Mouse (Mus musculus) forebrain, embryonic 11.5 days (tissue): ENCODE measurements around the gene Sec61a2. TPM values are rescaled to one million over a fixed set of nuclear protein-coding genes. Genes with fewer than 3 reads are reported as not detected.

Experiments
- ATAC-seq: fragments of 200-750 bp; cut with Nextera tagmentation; replicated peaks from 2 replicates; pipeline ENCODE4 v1.8.0; 2017; ENCODE audit warnings: moderate TSS enrichment; ENCODE audit not compliant: low FRiP score
- DNase-seq: peaks from one replicate; pipeline ENCODE4 v3.0.0-alpha.2; 2017; ENCODE audit warnings: low spot score
- H3K27ac ChIP-seq: fragments of 300-500 bp; sonication (generic); 2 replicates; pipeline ENCODE4 v1.5.1; 2014; ENCODE audit warnings: low read depth, low read length
- H3K27me3 ChIP-seq: fragments of 300-500 bp; sonication (generic); 2 replicates; pipeline ENCODE4 v1.6.1; 2014; ENCODE audit warnings: mild to moderate bottlenecking, low read length, mixed read lengths; ENCODE audit not compliant: control insufficient read depth, insufficient read depth
- H3K36me3 ChIP-seq: fragments of 300-500 bp; sonication (generic); 2 replicates; pipeline ENCODE4 v1.6.1; 2014; ENCODE audit warnings: mild to moderate bottlenecking, low read length, moderate library complexity, mixed read lengths; ENCODE audit not compliant: control insufficient read depth, insufficient read depth
- H3K4me1 ChIP-seq: fragments of 300-500 bp; sonication (generic); replicated peaks from 2 replicates; pipeline ENCODE4 v1.6.1; 2014; ENCODE audit warnings: low read length, mixed read lengths; ENCODE audit not compliant: control insufficient read depth, insufficient read depth
- H3K4me2 ChIP-seq: fragments of 300-500 bp; sonication (generic); 2 replicates; pipeline ENCODE4 v1.6.1; 2014; ENCODE audit warnings: low read depth, mild to moderate bottlenecking, low read length, moderate library complexity, mixed read lengths; ENCODE audit not compliant: severe bottlenecking
- H3K4me3 ChIP-seq: fragments of 300-500 bp; sonication (generic); 2 replicates; pipeline ENCODE4 v1.5.1; 2014; ENCODE audit warnings: low read depth, low read length
- H3K9ac ChIP-seq: fragments of 300-500 bp; sonication (generic); 2 replicates; pipeline ENCODE4 v1.6.1; 2014; ENCODE audit warnings: low read length
- H3K9me3 ChIP-seq: fragments of 300-500 bp; sonication (generic); 2 replicates; pipeline ENCODE4 v1.6.1; 2016; ENCODE audit warnings: low read length, mixed read lengths; ENCODE audit not compliant: control insufficient read depth
- WGBS: fragments of 180-500 bp; shearing (Covaris S2); extraction: QIAGEN DNeasy Blood & Tissue Kit; methylation state at CpG from one replicate; pipeline ENCODE4 v1.1.7; 2014; 5-methylcytosine and 5-hydroxymethylcytosine counted together
- polyA plus RNA-seq: library from polyadenylated mRNA; unstranded; fragments of >200 nt; fragmentation: Nextera tagmentation; extraction: Ambion mirVana; gene quantifications from 2 replicates; pipeline ENCODE4 v1.2.1, GENCODE M21; 2014

Gene Sec61a2
- 77.3 and 88.3 TPM in 2 replicates for polyA plus RNA-seq

DNA sequence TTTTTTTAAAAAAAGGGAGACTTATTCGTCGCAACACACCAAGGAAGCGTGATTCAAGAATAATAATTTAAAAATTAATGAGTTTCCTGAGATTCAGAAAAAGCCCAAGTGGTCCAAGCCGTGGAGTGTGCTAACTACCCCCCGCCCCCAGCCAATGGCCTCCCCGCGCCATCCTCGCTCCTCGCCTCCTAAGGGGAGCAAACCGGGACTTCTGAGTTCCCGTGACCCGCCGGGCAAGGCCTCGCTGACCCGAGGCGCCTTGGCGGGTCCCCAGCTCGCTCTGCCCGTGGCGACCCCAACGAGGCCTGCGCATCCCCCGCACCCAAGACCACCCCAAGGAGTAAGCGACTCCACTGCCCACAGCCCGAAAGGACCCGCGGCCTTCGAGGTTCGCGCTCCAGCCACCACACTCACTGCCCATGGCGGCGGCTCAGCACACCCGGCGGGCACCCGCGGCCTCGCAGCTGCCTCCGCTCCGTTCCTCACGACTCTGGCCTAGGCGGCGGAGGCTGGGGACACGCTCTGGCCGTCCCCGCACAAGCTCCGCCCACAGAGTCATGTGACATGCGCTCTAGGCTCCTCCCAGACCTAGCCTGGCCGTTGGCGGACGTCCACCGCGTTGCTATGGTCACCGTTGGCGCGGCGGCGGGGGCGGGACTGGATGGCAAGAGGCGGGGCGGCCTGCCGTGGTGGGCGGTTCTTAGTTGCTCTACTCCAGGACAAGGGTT is at the start of gene Sec61a2:
TSS of gene Sec61a2 (minus strand) at position 590 of the 728 bp plus-strand sequence.
- Histone ChIP-seq H3K27ac (peak within 1 kb of the TSS; percentile 68; the same call in 1 of the 2 replicates), H3K9me3 (no peaks in the 10 kb centered on the region), H3K4me2 (peak within 1 kb of the TSS; percentile 56), H3K27me3 (no peaks in the 10 kb centered on the region), H3K4me3 (peak within 1 kb of the TSS; percentile 78), H3K4me1 (peaks cover 4% of the 10 kb centered on the region; the same call in 1 of the 2 replicates), H3K36me3 (no peaks in the 10 kb centered on the region; the same call in 1 of the 2 replicates), H3K9ac (peak within 1 kb of the TSS; percentile 86)
- DNase-seq (peak; percentile 100), ATAC-seq (peak; percentile 100)
- WGBS = 1% methylated on average over 62 of the region's 62 CpGs

GRCm38 (mm10) chr2:5943071-5943470 is 47.8 kb upstream of the Sec61a2 start:
- H3K27ac ChIP-seq = no peak overlapping the region
- H3K4me3 ChIP-seq = peak overlapping the region; percentile 52
- no peaks in the 10 kb centered on the region for H3K36me3 ChIP-seq
- no peaks in the 10 kb centered on the region for H3K4me1 ChIP-seq
- DNase-seq = no peak
- peak overlapping the region; percentile 85; the same call in 1 of the 2 replicates for H3K4me2 ChIP-seq
- ATAC-seq = no peak; the same call in 1 of the 2 replicates
- WGBS = 34% methylated on average over 4 of the region's 4 CpGs
- no peaks in the 10 kb centered on the region for H3K9me3 ChIP-seq
- no peaks in the 10 kb centered on the region for H3K27me3 ChIP-seq
- peak overlapping the region; percentile 66 for H3K9ac ChIP-seq

DNA sequence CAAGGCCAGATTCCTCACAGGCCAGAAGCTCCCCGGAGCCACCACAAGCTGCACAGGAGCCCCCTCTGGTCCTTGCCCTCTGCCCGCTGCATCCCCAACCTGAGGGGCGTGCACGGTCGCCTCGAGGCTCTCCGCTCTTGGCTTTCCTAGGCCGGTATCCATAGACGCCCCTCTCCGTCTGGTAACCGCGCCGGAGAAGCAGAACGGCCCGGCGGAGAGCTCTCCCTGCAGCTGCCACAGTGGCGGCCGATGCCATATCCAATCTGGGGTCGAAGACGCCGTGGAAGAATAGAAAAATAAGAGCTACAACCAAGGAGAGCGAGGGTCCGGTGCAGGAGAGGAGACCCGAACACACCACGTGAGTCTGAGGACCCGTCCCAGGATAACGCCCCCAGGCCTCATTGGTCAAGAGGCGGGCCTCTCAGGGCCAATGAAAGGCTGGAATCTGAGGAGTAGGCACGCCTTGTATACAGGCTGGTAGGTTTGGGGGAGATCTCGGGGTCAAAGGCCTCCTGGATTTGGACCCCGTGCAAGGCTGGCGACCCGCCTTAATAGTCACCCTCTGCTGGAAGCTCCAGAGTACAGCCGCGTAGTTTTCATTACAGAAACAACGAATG is 47.3 kb upstream of the Sec61a2 start, which contains the start of gene Dhtkd1:
TSS of gene Dhtkd1 (minus strand) at position 377 of the 617 bp plus-strand sequence.
- H3K27ac ChIP-seq = no peak within 1 kb of the TSS
- no peaks in the 10 kb centered on the region for H3K4me1 ChIP-seq
- peak; percentile 82 for DNase-seq
- peak within 1 kb of the TSS; percentile 52 for H3K4me3 ChIP-seq
- H3K27me3 ChIP-seq = no peaks in the 10 kb centered on the region
- peak within 1 kb of the TSS; percentile 85 for H3K4me2 ChIP-seq
- WGBS = under 1% methylated on average over 36 of the region's 36 CpGs
- no peaks in the 10 kb centered on the region for H3K36me3 ChIP-seq
- peak; percentile 97 for ATAC-seq
- H3K9ac ChIP-seq = peak within 1 kb of the TSS; percentile 66
- no peaks in the 10 kb centered on the region for H3K9me3 ChIP-seq

DNA sequence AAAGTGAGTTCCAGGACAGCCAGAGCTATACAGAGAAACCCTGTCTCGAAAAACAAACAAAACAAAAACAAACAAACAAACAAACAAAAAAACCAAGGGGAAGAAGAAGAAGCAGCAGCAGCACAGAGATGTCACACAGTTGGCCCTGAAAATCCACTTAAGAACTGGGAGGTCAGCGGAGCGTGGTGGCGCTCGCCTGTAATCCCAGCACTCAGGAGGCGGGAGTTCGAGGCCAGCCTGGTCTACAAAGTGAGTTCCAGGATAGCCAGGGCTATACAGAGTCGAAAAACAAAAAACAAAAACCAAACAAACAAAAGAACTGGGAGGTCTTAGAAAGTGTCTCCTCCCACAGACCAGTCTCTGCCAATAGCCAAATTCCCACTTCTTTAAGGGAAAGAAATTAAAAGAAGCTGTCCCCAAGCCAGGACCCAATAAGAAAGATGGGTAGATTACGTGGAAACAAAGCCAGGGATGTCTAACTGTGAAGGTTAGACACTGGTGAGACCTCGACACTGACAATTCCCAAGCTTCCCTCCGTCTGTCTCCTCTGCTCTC is 46.7 kb upstream of the Sec61a2 start:
- Histone ChIP-seq H3K27ac (no peak overlapping the region), H3K4me2 (peak overlapping the region; percentile 85), H3K9me3 (no peaks in the 10 kb centered on the region), H3K4me3 (peak overlapping the region; percentile 52), H3K27me3 (no peaks in the 10 kb centered on the region), H3K4me1 (no peaks in the 10 kb centered on the region), H3K36me3 (no peaks in the 10 kb centered on the region), H3K9ac (peak overlapping the region; percentile 66)
- DNase-seq = no peak
- ATAC-seq = no peak
- WGBS = 58% methylated on average over 11 of the region's 11 CpGs

GRCm38 (mm10) chr2:5940936-5941335 is 45.7 kb upstream of the Sec61a2 start:
- Histone ChIP-seq H3K9ac (no peak overlapping the region), H3K4me1 (no peaks in the 10 kb centered on the region), H3K27me3 (no peaks in the 10 kb centered on the region), H3K9me3 (no peaks in the 10 kb centered on the region), H3K36me3 (no peaks in the 10 kb centered on the region), H3K27ac (no peak overlapping the region), H3K4me2 (no peak overlapping the region), H3K4me3 (no peak overlapping the region)
- 94% methylated on average over 9 of the region's 9 CpGs for WGBS
- no peak for ATAC-seq
- DNase-seq = no peak

DNA sequence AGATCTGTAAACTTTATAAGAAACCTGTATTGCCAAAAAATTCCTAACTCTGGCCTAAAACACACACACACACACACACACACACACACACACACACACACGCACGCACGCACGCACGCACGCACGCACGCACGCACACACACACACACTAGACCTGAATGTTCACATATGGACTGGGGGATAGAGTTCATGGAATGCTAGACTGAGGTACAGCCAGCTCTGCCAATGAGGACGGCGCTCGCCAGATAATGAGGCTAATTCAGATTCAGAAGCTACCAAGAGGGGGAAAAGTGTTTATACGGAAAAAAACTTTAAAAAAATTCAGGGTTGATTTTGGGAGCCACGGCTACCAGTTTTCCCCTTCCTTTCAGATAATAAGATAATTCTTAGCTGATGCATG is 44.7 kb upstream of the Sec61a2 start:
- Histone ChIP-seq H3K36me3 (no peaks in the 10 kb centered on the region), H3K9ac (no peak overlapping the region), H3K27ac (no peak overlapping the region), H3K9me3 (no peaks in the 10 kb centered on the region), H3K27me3 (no peaks in the 10 kb centered on the region), H3K4me1 (no peaks in the 10 kb centered on the region), H3K4me2 (no peak overlapping the region), H3K4me3 (no peak overlapping the region)
- no peak for ATAC-seq
- DNase-seq = no peak
- 95% methylated on average over 14 of the region's 14 CpGs for WGBS

DNA sequence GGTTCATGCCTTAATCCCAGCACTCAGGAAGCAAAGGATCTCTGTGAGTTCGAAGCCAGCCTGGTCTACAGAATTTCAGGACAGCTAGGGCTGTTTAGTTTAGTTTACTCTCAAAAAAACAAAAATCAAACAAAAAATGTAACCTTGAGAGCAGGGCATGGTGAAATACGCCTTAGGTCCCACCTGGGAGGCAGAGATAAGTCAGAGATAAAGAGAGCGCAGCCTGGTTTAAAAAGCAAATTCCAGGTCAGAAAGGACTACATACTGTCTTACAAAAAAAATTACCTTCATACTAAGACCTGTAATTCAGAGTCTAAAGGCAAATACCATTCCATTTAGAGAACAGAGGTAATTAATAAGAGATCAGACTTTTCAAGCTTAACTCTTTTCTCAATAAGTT is 44.1 kb upstream of the Sec61a2 start:
- DNase-seq (no peak), ATAC-seq (no peak)
- no peaks in the 10 kb centered on the region for H3K36me3 ChIP-seq
- no peaks in the 10 kb centered on the region for H3K4me1 ChIP-seq
- 92% methylated on average over 3 of the region's 3 CpGs for WGBS
- H3K9ac ChIP-seq = no peak overlapping the region
- no peaks in the 10 kb centered on the region for H3K9me3 ChIP-seq
- no peak overlapping the region for H3K27ac ChIP-seq
- no peaks in the 10 kb centered on the region for H3K27me3 ChIP-seq
- no peak overlapping the region for H3K4me2 ChIP-seq
- no peak overlapping the region for H3K4me3 ChIP-seq

DNA sequence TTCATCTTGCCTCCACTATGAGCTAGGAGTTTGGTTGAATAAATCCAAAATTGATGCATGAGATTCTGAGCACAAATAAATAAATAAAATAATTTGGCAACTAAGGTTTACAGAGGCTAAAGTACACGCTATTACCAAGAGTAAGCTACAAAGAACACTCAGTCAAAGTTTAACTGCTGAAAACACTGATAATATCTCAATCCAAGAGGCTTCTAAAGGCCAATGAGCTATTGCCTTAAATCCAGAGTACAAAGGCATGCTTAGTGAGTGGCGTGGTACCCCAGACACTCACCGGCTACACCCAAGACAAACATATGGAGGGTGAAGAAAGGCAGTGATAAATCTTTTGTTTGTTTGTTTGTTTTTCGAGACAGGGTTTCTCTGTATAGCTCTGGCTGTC is 41.3 kb upstream of the Sec61a2 start:
- Histone ChIP-seq H3K9ac (no peak overlapping the region), H3K4me1 (no peaks in the 10 kb centered on the region), H3K4me2 (no peak overlapping the region), H3K4me3 (no peak overlapping the region), H3K9me3 (no peaks in the 10 kb centered on the region), H3K27ac (no peak overlapping the region), H3K36me3 (no peaks in the 10 kb centered on the region), H3K27me3 (no peaks in the 10 kb centered on the region)
- DNase-seq (no peak), ATAC-seq (no peak)
- WGBS = 92% methylated on average over 4 of the region's 4 CpGs
